Mouse (Mus musculus): ENCODE data around the gene Zan. TPM values are rescaled to one million over a fixed set of nuclear protein-coding genes. Genes with fewer than 3 reads are reported as not detected.
A peak's percentile ranks its signal among the peaks of the same experiment; 100 is the strongest.

Gene Zan
- polyA plus RNA-seq, 1 experiment = 0.04 TPM

DNA sequence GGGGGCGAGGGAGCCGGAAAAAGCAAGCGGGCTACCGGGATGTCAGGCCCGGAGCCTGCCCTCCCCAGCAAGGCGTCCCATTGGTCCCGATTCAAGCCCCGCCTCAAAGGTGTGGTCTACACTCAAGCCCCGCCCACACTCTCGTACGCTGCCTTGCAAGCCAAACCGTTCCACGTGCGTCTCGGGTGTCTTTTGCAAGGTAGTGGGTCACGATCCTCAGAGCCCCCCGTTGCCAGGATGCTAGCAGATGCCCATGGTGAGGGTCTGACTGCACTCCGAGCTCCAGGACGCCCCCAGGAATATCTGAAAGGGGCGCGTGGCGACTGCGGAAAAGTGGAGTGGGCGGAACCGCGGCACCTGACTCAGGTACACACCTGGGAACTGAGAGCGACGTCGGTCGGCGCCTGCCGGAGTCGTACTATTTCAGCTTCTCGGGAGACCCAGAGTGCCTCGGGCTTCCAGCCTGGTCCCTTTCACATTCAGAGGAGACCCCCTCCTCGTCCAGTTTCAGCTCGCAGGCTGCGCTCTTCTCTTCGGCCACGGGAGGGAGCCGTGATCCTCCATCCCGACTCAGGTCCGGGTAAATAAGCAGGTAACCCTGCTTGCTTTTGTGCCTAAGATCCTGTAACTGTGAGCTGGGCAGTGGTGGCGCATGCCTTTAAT lies 143.2 kb downstream of the Zan start, which contains the start of gene Slc12a9:
Gene Slc12a9, minus strand, starts transcription at position 86 of the 663 bp plus-strand sequence.
- no peaks in the 10 kb centered on the region for H3K27me3 ChIP-seq (ENCODE audit: control insufficient read depth, insufficient read depth, low read length, poor library complexity, severe bottlenecking)
- peak within 1 kb of the TSS; percentile 59 for H3K4me3 ChIP-seq (ENCODE audit: low read depth, low read length)
- 0 out of 2 replicates have a peak within 1 kb of the TSS, but pooled peaks have one; percentile 38 for H3K27ac ChIP-seq (ENCODE audit: insufficient read depth, low read length)
- H3K36me3 ChIP-seq (ENCODE audit: control insufficient read depth, insufficient read depth, low read length, poor library complexity, severe bottlenecking) = no peaks in the 10 kb centered on the region
- no peaks in the 10 kb centered on the region for H3K4me1 ChIP-seq (ENCODE audit: control insufficient read depth, insufficient read depth, low read length)
- H3K9ac ChIP-seq (ENCODE audit: low read depth, poor library complexity, severe bottlenecking) = peak within 1 kb of the TSS; percentile 22
- peak; percentile 88 for TF ChIP-seq CTCF (IDR thresholded peaks at IDR 0.05; ENCODE audit: low read depth, low read length)
- TF ChIP-seq POLR2A (IDR thresholded peaks at IDR 0.05; ENCODE audit: insufficient read depth, low read length) = no peak
- TF ChIP-seq EP300 (IDR thresholded peaks at IDR 0.05; ENCODE audit: insufficient read depth, low read depth, low read length) = peak; percentile 68; the same call in 1 of the 2 replicates
- no peaks in the 10 kb centered on the region for H3K9me3 ChIP-seq (replicated peaks; ENCODE audit: control insufficient read depth, insufficient read depth, low read length, poor library complexity, severe bottlenecking)

DNA sequence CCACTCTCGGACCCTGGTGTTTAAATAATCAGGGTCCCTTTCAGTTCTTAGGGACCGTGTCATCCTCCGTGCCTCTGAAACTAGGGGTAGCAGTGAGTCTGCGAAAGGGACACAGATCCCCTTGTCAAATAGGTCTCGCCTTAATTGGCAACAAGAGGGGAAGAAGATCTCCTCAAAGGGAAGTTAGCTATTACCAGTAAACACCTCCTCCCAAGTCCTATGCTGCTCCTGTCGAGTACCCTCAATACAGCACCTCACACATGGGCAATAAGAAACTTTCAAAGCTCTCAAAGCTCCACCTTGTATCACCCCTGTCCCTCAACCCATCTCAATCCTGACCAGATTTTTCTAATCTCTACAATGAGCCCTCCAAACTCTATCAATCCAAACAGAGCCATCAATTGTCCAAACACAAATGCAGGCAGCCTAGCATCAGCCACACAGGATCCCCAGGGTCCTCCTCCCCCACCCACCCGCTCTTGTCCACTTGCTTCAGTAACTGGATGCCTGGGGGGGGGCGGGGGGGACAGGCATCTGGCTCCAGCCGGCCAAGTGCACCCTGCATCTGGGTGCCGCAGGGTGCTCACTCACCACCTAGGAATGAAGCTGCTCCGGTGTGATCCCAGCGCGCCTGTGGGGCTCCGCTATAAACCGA lies 143.9 kb downstream of the Zan start:
- Histone ChIP-seq H3K9me3 (replicated peaks; ENCODE audit: control insufficient read depth, insufficient read depth, low read length, poor library complexity, severe bottlenecking) (no peaks in the 10 kb centered on the region), H3K4me1 (ENCODE audit: control insufficient read depth, insufficient read depth, low read length) (no peaks in the 10 kb centered on the region), H3K9ac (ENCODE audit: low read depth, poor library complexity, severe bottlenecking) (peak overlapping the region; percentile 22), H3K27me3 (ENCODE audit: control insufficient read depth, insufficient read depth, low read length, poor library complexity, severe bottlenecking) (no peaks in the 10 kb centered on the region), H3K4me3 (ENCODE audit: low read depth, low read length) (peak overlapping the region; percentile 59), H3K27ac (ENCODE audit: insufficient read depth, low read length) (no peak overlapping the region), H3K36me3 (ENCODE audit: control insufficient read depth, insufficient read depth, low read length, poor library complexity, severe bottlenecking) (no peaks in the 10 kb centered on the region)
- TF ChIP-seq POLR2A (IDR thresholded peaks at IDR 0.05; ENCODE audit: insufficient read depth, low read length) = no peak

DNA sequence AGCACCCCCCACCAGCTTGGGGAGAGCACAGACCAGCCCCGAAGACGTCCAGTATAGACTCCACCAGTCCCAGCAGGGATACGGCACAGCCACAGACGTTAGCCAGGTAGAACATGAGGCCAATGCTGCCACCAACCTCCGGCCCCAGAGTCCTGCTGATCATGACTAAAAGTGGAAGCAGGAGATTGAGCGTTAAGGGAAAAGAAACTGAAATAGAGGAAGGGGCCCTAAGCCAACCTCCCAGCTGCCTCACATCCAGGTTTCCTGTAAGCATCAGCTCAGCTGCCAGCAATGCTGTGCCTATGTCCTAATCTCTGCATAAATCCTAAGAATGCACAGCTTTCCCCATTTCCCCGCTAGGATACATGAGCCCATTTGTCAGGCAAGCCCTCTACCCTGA lies 146.0 kb downstream of the Zan start:
- Histone ChIP-seq H3K4me1 (ENCODE audit: control insufficient read depth, insufficient read depth, low read length) (no peaks in the 10 kb centered on the region), H3K36me3 (ENCODE audit: control insufficient read depth, insufficient read depth, low read length, poor library complexity, severe bottlenecking) (no peaks in the 10 kb centered on the region), H3K9ac (ENCODE audit: low read depth, poor library complexity, severe bottlenecking) (no peak overlapping the region), H3K9me3 (replicated peaks; ENCODE audit: control insufficient read depth, insufficient read depth, low read length, poor library complexity, severe bottlenecking) (no peaks in the 10 kb centered on the region), H3K27ac (ENCODE audit: insufficient read depth, low read length) (no peak overlapping the region), H3K4me3 (ENCODE audit: low read depth, low read length) (no peak overlapping the region), H3K27me3 (ENCODE audit: control insufficient read depth, insufficient read depth, low read length, poor library complexity, severe bottlenecking) (no peaks in the 10 kb centered on the region)
- TF ChIP-seq POLR2A (IDR thresholded peaks at IDR 0.05; ENCODE audit: insufficient read depth, low read length) (no peak), CTCF (IDR thresholded peaks at IDR 0.05; ENCODE audit: low read depth, low read length) (no peak), EP300 (IDR thresholded peaks at IDR 0.05; ENCODE audit: insufficient read depth, low read depth, low read length) (no peak)

Other genes with a start within 250 kb of the Zan start
- gene Ache, start 189.5 kb downstream of the Zan start, polyA plus RNA-seq (2011; ENCODE audit: insufficient read depth, insufficient read length, low read depth, missing spikeins) = 0.31 TPM in 1 of 2 replicates, not detected in the other
- gene Ufsp1, start 182.4 kb downstream of the Zan start, polyA plus RNA-seq (2011; ENCODE audit: insufficient read depth, insufficient read length, low read depth, missing spikeins) = 6.4 and 8.7 TPM in 2 replicates
- gene Srrt, start 169.4 kb downstream of the Zan start, polyA plus RNA-seq (2011; ENCODE audit: insufficient read depth, insufficient read length, low read depth, missing spikeins) = 121 and 139 TPM in 2 replicates
- 22.2 and 23.2 TPM in 2 replicates for gene Trip6, start 162.7 kb downstream of the Zan start, polyA plus RNA-seq (2011; ENCODE audit: insufficient read depth, insufficient read length, low read depth, missing spikeins)
- 7.9 and 8.8 TPM in 2 replicates for gene Slc12a9, start 143.5 kb downstream of the Zan start, polyA plus RNA-seq (2011; ENCODE audit: insufficient read depth, insufficient read length, low read depth, missing spikeins)
- gene Ephb4, start 127.0 kb downstream of the Zan start, polyA plus RNA-seq (2011; ENCODE audit: insufficient read depth, insufficient read length, low read depth, missing spikeins) = 17.1 and 20.7 TPM in 2 replicates
- gene Pop7, start 25.5 kb upstream of the Zan start, polyA plus RNA-seq (2011; ENCODE audit: insufficient read depth, insufficient read length, low read depth, missing spikeins) = 14.4 and 15.0 TPM in 2 replicates
- gene Gigyf1, start 41.5 kb upstream of the Zan start, polyA plus RNA-seq (2011; ENCODE audit: insufficient read depth, insufficient read length, low read depth, missing spikeins) = 33.5 and 37.9 TPM in 2 replicates
- gene Epo, start 56.2 kb upstream of the Zan start, polyA plus RNA-seq (2011; ENCODE audit: insufficient read depth, insufficient read length, low read depth, missing spikeins) = not detected in 2 replicates
- 208 and 237 TPM in 2 replicates for gene Gnb2, start 56.4 kb upstream of the Zan start, polyA plus RNA-seq (2011; ENCODE audit: insufficient read depth, insufficient read length, low read depth, missing spikeins)
- gene Actl6b, start 76.5 kb upstream of the Zan start, polyA plus RNA-seq (2011; ENCODE audit: insufficient read depth, insufficient read length, low read depth, missing spikeins) = not detected in 2 replicates
- 2.3 and 5.4 TPM in 2 replicates for gene Tfr2, start 92.8 kb upstream of the Zan start, polyA plus RNA-seq (2011; ENCODE audit: insufficient read depth, insufficient read length, low read depth, missing spikeins)
- 20.3 and 22.4 TPM in 2 replicates for gene Mospd3, start 124.0 kb upstream of the Zan start, polyA plus RNA-seq (2011; ENCODE audit: insufficient read depth, insufficient read length, low read depth, missing spikeins)
- 49.2 and 60.6 TPM in 2 replicates for gene Pcolce, start 136.7 kb upstream of the Zan start, polyA plus RNA-seq (2011; ENCODE audit: insufficient read depth, insufficient read length, low read depth, missing spikeins)
- 0.48 and 0.94 TPM in 2 replicates for gene Fbxo24, start 151.9 kb upstream of the Zan start, polyA plus RNA-seq (2011; ENCODE audit: insufficient read depth, insufficient read length, low read depth, missing spikeins)
- gene Lrch4, start 152.1 kb upstream of the Zan start, polyA plus RNA-seq (2011; ENCODE audit: insufficient read depth, insufficient read length, low read depth, missing spikeins) = 25.1 and 28.6 TPM in 2 replicates
- gene Gm20605, start 152.1 kb upstream of the Zan start, polyA plus RNA-seq (2011; ENCODE audit: insufficient read depth, insufficient read length, low read depth, missing spikeins) = 5.4 and 9.0 TPM in 2 replicates
- 5.0 and 7.9 TPM in 2 replicates for gene Sap25, start 164.3 kb upstream of the Zan start, polyA plus RNA-seq (2011; ENCODE audit: insufficient read depth, insufficient read length, low read depth, missing spikeins)
- gene Irs3, start 168.7 kb upstream of the Zan start, polyA plus RNA-seq (2011; ENCODE audit: insufficient read depth, insufficient read length, low read depth, missing spikeins) = 1.2 and 1.5 TPM in 2 replicates
- 14.8 and 16.0 TPM in 2 replicates for gene Agfg2, start 207.7 kb upstream of the Zan start, polyA plus RNA-seq (2011; ENCODE audit: insufficient read depth, insufficient read length, low read depth, missing spikeins)

All from ES-Bruce4 (cell line).